Comparison of ENCODE assay signal across 23 mouse cellular contexts in the genomic region with DNA sequence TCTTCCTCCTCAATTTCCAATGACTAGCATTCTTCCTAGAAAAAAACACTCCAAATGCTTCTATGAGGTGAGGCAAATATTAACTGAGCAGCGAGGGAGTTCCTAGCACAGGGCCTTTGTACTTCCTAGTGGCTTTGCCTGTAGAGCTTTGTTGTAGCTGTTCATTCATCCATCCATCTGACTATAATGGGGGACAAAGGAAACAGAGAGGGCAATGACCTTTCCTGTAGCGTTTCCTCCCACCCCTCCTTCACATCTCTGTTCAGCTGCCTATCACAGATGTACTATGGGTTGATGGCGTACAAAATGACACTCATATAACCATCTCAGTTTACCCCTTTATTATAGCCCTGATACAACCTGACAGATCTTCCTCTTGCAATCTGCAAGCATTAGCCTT.
DNase-seq lines count a peak whose midpoint lies in the region; ATAC-seq lines count a peak whose summit lies in the region.
"Had no signal": no experiment of that assay in that cellular context is flagged by ENCODE, and none has a peak within 500 bp of the region (broad histone marks: within the 10 kb centered on the region; RNA-seq: fewer than 3 reads in every experiment).

No protein-coding gene starts in this region.

- H3K4me2 ChIP-seq in embryonic facial prominence, embryonic 11.5 days (ENCODE audit: low read depth, low read length), result no peak overlapping the region
- no peak overlapping the region for H3K4me2 ChIP-seq in hindbrain, embryonic 12.5 days (replicated peaks)
- H3K4me2 ChIP-seq in hindbrain, embryonic 14.5 days (replicated peaks), result no peak overlapping the region
- H3K4me2 ChIP-seq in midbrain, embryonic 11.5 days, result no peak overlapping the region
- H3K4me2 ChIP-seq in midbrain, embryonic 15.5 days, result no peak overlapping the region
- H3K4me2 ChIP-seq: heart, embryonic 11.5 days; intestine, embryonic 15.5 days; limb, embryonic 12.5 days; liver, embryonic 11.5 days had no signal

- no peak overlapping the region for H3K4me3 ChIP-seq in embryonic facial prominence, embryonic 11.5 days (ENCODE audit: low read depth, low read length)
- H3K4me3 ChIP-seq in embryonic facial prominence, embryonic 10.5 days, result no peak overlapping the region
- H3K4me3 ChIP-seq in hindbrain, embryonic 12.5 days, result no peak overlapping the region
- no peak overlapping the region for H3K4me3 ChIP-seq in hindbrain, embryonic 14.5 days (replicated peaks; ENCODE audit: low read length)
- H3K4me3 ChIP-seq in midbrain, embryonic 11.5 days (ENCODE audit: low read depth, low read length), result no peak overlapping the region
- no peak overlapping the region for H3K4me3 ChIP-seq in midbrain, embryonic 15.5 days
- H3K4me3 ChIP-seq: intestine, embryonic 15.5 days; limb, embryonic 12.5 days had no signal

- peak; percentile 62; the same call in 1 of the 2 replicates for ATAC-seq in embryonic facial prominence, embryonic 11.5 days (replicated peaks; ENCODE audit: insufficient number of reproducible peaks, low FRiP score, low TSS enrichment, low read depth)
- 0 out of 2 replicates have a peak, but pooled peaks have one; percentile 26 for ATAC-seq in hindbrain, embryonic 12.5 days (ENCODE audit: low FRiP score)
- no peak for ATAC-seq in hindbrain, embryonic 14.5 days (ENCODE audit: low FRiP score)
- ATAC-seq in midbrain, embryonic 11.5 days (ENCODE audit: low FRiP score), result peak; percentile 82
- ATAC-seq in midbrain, embryonic 15.5 days (replicated peaks), result no peak
- ATAC-seq: intestine, embryonic 15.5 days; liver, postnatal 0 days; lung, postnatal 0 days had no signal

- H3K36me3 ChIP-seq in embryonic facial prominence, embryonic 11.5 days (replicated peaks; ENCODE audit: control insufficient read depth, insufficient read depth, low read depth, low read length), result no peaks in the 10 kb centered on the region
- H3K36me3 ChIP-seq in embryonic facial prominence, embryonic 10.5 days (replicated peaks), result no peaks in the 10 kb centered on the region
- no peaks in the 10 kb centered on the region for H3K36me3 ChIP-seq in hindbrain, embryonic 12.5 days
- no peaks in the 10 kb centered on the region for H3K36me3 ChIP-seq in hindbrain, embryonic 14.5 days (replicated peaks; ENCODE audit: control insufficient read depth, insufficient read depth)
- no peaks in the 10 kb centered on the region for H3K36me3 ChIP-seq in midbrain, embryonic 11.5 days (ENCODE audit: control insufficient read depth, insufficient read depth, low read length)
- no peaks in the 10 kb centered on the region for H3K36me3 ChIP-seq in midbrain, embryonic 15.5 days (replicated peaks)
- H3K36me3 ChIP-seq: intestine, embryonic 15.5 days; limb, embryonic 12.5 days had no signal

- no peaks in the 10 kb centered on the region for H3K27me3 ChIP-seq in embryonic facial prominence, embryonic 11.5 days (ENCODE audit: control insufficient read depth, insufficient read depth, low read length)
- peaks cover 89% of the 10 kb centered on the region for H3K27me3 ChIP-seq in embryonic facial prominence, embryonic 10.5 days (replicated peaks; ENCODE audit: low read depth, poor library complexity, severe bottlenecking)
- peaks cover 83% of the 10 kb centered on the region for H3K27me3 ChIP-seq in hindbrain, embryonic 12.5 days
- H3K27me3 ChIP-seq in hindbrain, embryonic 14.5 days (ENCODE audit: control insufficient read depth, insufficient read depth, low read length), result peaks cover 51% of the 10 kb centered on the region
- H3K27me3 ChIP-seq in midbrain, embryonic 11.5 days (ENCODE audit: control insufficient read depth, insufficient read depth, low read length), result peaks cover 92% of the 10 kb centered on the region
- H3K27me3 ChIP-seq in midbrain, embryonic 15.5 days (replicated peaks), result peaks cover 20% of the 10 kb centered on the region
- H3K27me3 ChIP-seq: intestine, embryonic 15.5 days; limb, embryonic 12.5 days had no signal

- no peak for DNase-seq in embryonic facial prominence, embryonic 11.5 days (ENCODE audit: low spot score)
- no peak for DNase-seq in embryonic facial prominence, embryonic 10.5 days (ENCODE audit: low spot score)
- DNase-seq in hindbrain, embryonic 14.5 days (ENCODE audit: low spot score), result no peak
- DNase-seq in midbrain, embryonic 11.5 days (ENCODE audit: low spot score, missing footprints), result peak; percentile 92
- DNase-seq in mesoderm, embryonic 11.5 days (ENCODE audit: low read depth, low spot score), result peak; percentile 51
- DNase-seq in adipocyte (ENCODE audit: low spot score), result no peak
- DNase-seq: adrenal gland, postnatal 36 days; cerebellum, adult 11 months; cerebellum, adult 9-11 months; gastrocnemius, postnatal 14 days; layer of hippocampus, postnatal 36 days; liver, postnatal 0 days; right cerebral cortex, postnatal 14 days; thymus, adult 2 months; thymus, postnatal 4 days had no signal

- no peak overlapping the region for H3K27ac ChIP-seq in embryonic facial prominence, embryonic 11.5 days (replicated peaks; ENCODE audit: low read depth, low read length)
- no peak overlapping the region for H3K27ac ChIP-seq in embryonic facial prominence, embryonic 10.5 days (replicated peaks)
- no peak overlapping the region for H3K27ac ChIP-seq in hindbrain, embryonic 12.5 days
- H3K27ac ChIP-seq in hindbrain, embryonic 14.5 days, result no peak overlapping the region
- H3K27ac ChIP-seq in midbrain, embryonic 11.5 days (ENCODE audit: low read depth, low read length), result no peak overlapping the region
- no peak overlapping the region for H3K27ac ChIP-seq in midbrain, embryonic 15.5 days
- H3K27ac ChIP-seq: intestine, embryonic 15.5 days; limb, embryonic 12.5 days; stomach, postnatal 0 days had no signal

- H3K4me1 ChIP-seq in embryonic facial prominence, embryonic 11.5 days (ENCODE audit: control insufficient read depth, insufficient read depth, low read length), result no peaks in the 10 kb centered on the region
- peaks cover 35% of the 10 kb centered on the region for H3K4me1 ChIP-seq in embryonic facial prominence, embryonic 10.5 days
- peaks cover 4% of the 10 kb centered on the region for H3K4me1 ChIP-seq in hindbrain, embryonic 12.5 days
- peaks cover 3% of the 10 kb centered on the region; the same call in 1 of the 2 replicates for H3K4me1 ChIP-seq in hindbrain, embryonic 14.5 days (replicated peaks; ENCODE audit: control insufficient read depth, insufficient read depth, low read length)
- peaks cover 2% of the 10 kb centered on the region; the same call in 1 of the 2 replicates for H3K4me1 ChIP-seq in midbrain, embryonic 11.5 days (ENCODE audit: control insufficient read depth, insufficient read depth, low read length)
- peaks cover 1% of the 10 kb centered on the region for H3K4me1 ChIP-seq in midbrain, embryonic 15.5 days

- no peaks in the 10 kb centered on the region for H3K9me3 ChIP-seq in embryonic facial prominence, embryonic 11.5 days (replicated peaks; ENCODE audit: control insufficient read depth, low read length)
- H3K9me3 ChIP-seq in embryonic facial prominence, embryonic 10.5 days, result no peaks in the 10 kb centered on the region
- H3K9me3 ChIP-seq in hindbrain, embryonic 12.5 days (replicated peaks), result no peaks in the 10 kb centered on the region
- no peaks in the 10 kb centered on the region for H3K9me3 ChIP-seq in hindbrain, embryonic 14.5 days (ENCODE audit: control insufficient read depth, low read length)
- H3K9me3 ChIP-seq in midbrain, embryonic 11.5 days (ENCODE audit: control insufficient read depth, low read length), result no peaks in the 10 kb centered on the region
- H3K9me3 ChIP-seq in midbrain, embryonic 15.5 days, result no peaks in the 10 kb centered on the region
- H3K9me3 ChIP-seq: intestine, embryonic 15.5 days; limb, embryonic 12.5 days had no signal

- no peak overlapping the region for H3K9ac ChIP-seq in embryonic facial prominence, embryonic 11.5 days (replicated peaks; ENCODE audit: low read length)
- H3K9ac ChIP-seq in hindbrain, embryonic 12.5 days, result no peak overlapping the region
- H3K9ac ChIP-seq in hindbrain, embryonic 14.5 days, result no peak overlapping the region
- H3K9ac ChIP-seq in midbrain, embryonic 11.5 days (ENCODE audit: low read length), result no peak overlapping the region
- no peak overlapping the region for H3K9ac ChIP-seq in midbrain, embryonic 15.5 days
- H3K9ac ChIP-seq: intestine, embryonic 15.5 days; limb, embryonic 12.5 days; liver, postnatal 0 days had no signal

- 39% methylated on average over 3 of the region's 3 CpGs for WGBS in embryonic facial prominence, embryonic 11.5 days
- 40% methylated on average over 3 of the region's 3 CpGs for WGBS in embryonic facial prominence, embryonic 10.5 days
- 27% methylated on average over 3 of the region's 3 CpGs for WGBS in hindbrain, embryonic 12.5 days
- WGBS in hindbrain, embryonic 14.5 days, result 9% methylated on average over 3 of the region's 3 CpGs
- 13% methylated on average over 3 of the region's 3 CpGs for WGBS in midbrain, embryonic 11.5 days
- 15% methylated on average over 3 of the region's 3 CpGs for WGBS in midbrain, embryonic 15.5 days

Comparison
In these comparisons a context has a peak if more than half of its experiments do, and no peak if none do; other contexts are left out.
1. ATAC-seq: peak in embryonic facial prominence, embryonic 11.5 days (single experiment), hindbrain, embryonic 12.5 days (single experiment) and midbrain, embryonic 11.5 days (single experiment); none in hindbrain, embryonic 14.5 days (single experiment) and midbrain, embryonic 15.5 days (single experiment).
2. DNase-seq: peak in midbrain, embryonic 11.5 days (single experiment) and mesoderm, embryonic 11.5 days (single experiment); none in embryonic facial prominence, embryonic 11.5 days (single experiment), embryonic facial prominence, embryonic 10.5 days (single experiment), hindbrain, embryonic 14.5 days (single experiment) and adipocyte (single experiment).